Mouse (Mus musculus) E14TG2a.4 (cell line): Measurements from ENCODE around the gene Ppp2r1b.

Experiments
- CTCF ChIP-seq: conservative IDR thresholded peaks from 2 replicates; pipeline ENCODE4 v1.5.1; 2014; ENCODE audit warnings: low read length
- POU5F1 ChIP-seq: IDR thresholded peaks from 2 replicates; pipeline ENCODE4 v1.6.1; 2014; ENCODE audit warnings: low read length, borderline replicate concordance

- TF ChIP-seq CTCF: no peak
- TF ChIP-seq POU5F1: no peak
These were observed 79.4 kb downstream of the Ppp2r1b start for GRCm38 (mm10) chr9:50924454-50924853.
